Mouse (Mus musculus) ES-CJ7 (cell line): Measurements from ENCODE around the gene Spsb1.

Experiments
- DNase-seq: peaks from one replicate; pipeline ENCODE4 v3.0.0; 2011; ENCODE audit warnings: low read depth, low spot score

The Spsb1 gene

GRCm38 (mm10) chr4:149952201-149952600, 2.6 kb downstream of the Spsb1 start:
- DNase-seq = no peak

GRCm38 (mm10) chr4:149951201-149951600, 3.6 kb downstream of the Spsb1 start:
- no peak for DNase-seq

GRCm38 (mm10) chr4:149949691-149950090, 5.2 kb downstream of the Spsb1 start:
- no peak for DNase-seq

- no peak for DNase-seq
These were observed 6.7 kb downstream of the Spsb1 start for GRCm38 (mm10) chr4:149948119-149948518.

- DNase-seq = no peak
These were observed 7.4 kb downstream of the Spsb1 start for GRCm38 (mm10) chr4:149947396-149947795.

- peak; percentile 21 for DNase-seq
These were observed 9.6 kb downstream of the Spsb1 start for GRCm38 (mm10) chr4:149945194-149945593.

- DNase-seq = no peak
These were observed 10.6 kb downstream of the Spsb1 start for GRCm38 (mm10) chr4:149944214-149944613.

GRCm38 (mm10) chr4:149942831-149943741, 11.8 kb downstream of the Spsb1 start:
- peak; percentile 23 for DNase-seq

- DNase-seq = peak; percentile 28
These were observed 13.6 kb downstream of the Spsb1 start for GRCm38 (mm10) chr4:149941067-149941755.

GRCm38 (mm10) chr4:149938701-149939100, 16.1 kb downstream of the Spsb1 start:
- peak; percentile 64 for DNase-seq

GRCm38 (mm10) chr4:149936921-149937320, 17.9 kb downstream of the Spsb1 start:
- peak; percentile 94 for DNase-seq

GRCm38 (mm10) chr4:149935470-149935869, 19.4 kb downstream of the Spsb1 start:
- DNase-seq = no peak

GRCm38 (mm10) chr4:149933519-149934245, 21.2 kb downstream of the Spsb1 start:
- no peak for DNase-seq

- DNase-seq = no peak
These were observed 21.8 kb downstream of the Spsb1 start for GRCm38 (mm10) chr4:149933025-149933424.

- DNase-seq = no peak
These were observed 22.6 kb downstream of the Spsb1 start for GRCm38 (mm10) chr4:149932108-149932815.

- no peak for DNase-seq
These were observed 24.1 kb downstream of the Spsb1 start for GRCm38 (mm10) chr4:149930755-149931154.

- no peak for DNase-seq
These were observed 31.8 kb downstream of the Spsb1 start for GRCm38 (mm10) chr4:149923014-149923413.

- DNase-seq = no peak
These were observed 32.6 kb downstream of the Spsb1 start for GRCm38 (mm10) chr4:149922121-149922718.

GRCm38 (mm10) chr4:149920886-149921285, 34.0 kb downstream of the Spsb1 start:
- peak; percentile 36 for DNase-seq

GRCm38 (mm10) chr4:149918455-149919070, 36.3 kb downstream of the Spsb1 start:
- no peak for DNase-seq

GRCm38 (mm10) chr4:149916831-149917230, 38.0 kb downstream of the Spsb1 start:
- DNase-seq = no peak
